Mouse (Mus musculus) urinary bladder, postnatal 10 days (tissue): ENCODE data around the gene Car9.

Source experiments
- DNase-seq: peaks from one replicate; pipeline ENCODE4 v3.0.0; 2022; ENCODE audit warnings: low spot score

Car9 gene

GRCm38 (mm10) chr4:43562769-43563600, 56.2 kb downstream of the Car9 start:
- DNase-seq = no peak
